Comparison of ENCODE assay signal across 8 mouse cellular contexts in the genomic region with DNA sequence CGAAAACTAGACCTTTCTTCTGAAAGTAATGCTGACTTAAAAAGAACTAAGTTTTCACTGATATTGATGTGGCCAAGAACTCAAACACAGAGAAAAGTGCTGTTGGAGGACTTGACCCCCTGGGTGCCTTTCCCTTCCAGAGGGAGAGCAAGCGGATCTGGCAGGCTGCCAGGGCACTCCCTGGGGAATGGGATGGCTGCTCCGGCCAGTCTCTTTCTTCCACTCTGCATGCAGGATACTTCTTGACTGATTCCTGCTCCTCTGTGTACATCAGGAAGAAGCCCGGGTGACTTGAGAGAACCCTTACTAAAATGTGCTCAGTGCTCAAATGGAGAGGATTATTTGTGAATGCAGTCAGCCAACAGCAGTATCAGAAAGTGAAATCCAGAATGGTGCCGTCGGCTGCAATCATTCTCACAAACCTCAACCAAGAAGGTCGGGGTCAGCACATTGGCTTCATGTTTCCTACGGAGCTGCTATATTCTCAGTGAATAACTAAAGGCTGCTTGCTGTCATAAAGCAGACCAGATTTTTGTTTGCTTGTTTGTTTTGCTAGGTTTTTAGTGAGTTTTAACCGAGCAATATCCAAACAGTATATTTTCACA.
DNase-seq lines count a peak whose midpoint lies in the region; ATAC-seq lines count a peak whose summit lies in the region.

No protein-coding gene starts in this region.

- H3K27me3 ChIP-seq in heart, embryonic 12.5 days (replicated peaks): no peaks in the 10 kb centered on the region
- H3K27me3 ChIP-seq in neural tube, embryonic 14.5 days (ENCODE audit: control insufficient read depth, insufficient read depth, low read length): no peaks in the 10 kb centered on the region
- H3K27me3 ChIP-seq in forebrain, embryonic 15.5 days: no peaks in the 10 kb centered on the region

- H3K4me2 ChIP-seq in heart, embryonic 12.5 days: peak overlapping the region; percentile 53
- no peak overlapping the region; the same call in 1 of the 2 replicates for H3K4me2 ChIP-seq in neural tube, embryonic 14.5 days (ENCODE audit: low read depth, low read length)
- no peak overlapping the region for H3K4me2 ChIP-seq in forebrain, embryonic 15.5 days (replicated peaks)

- peaks cover 22% of the 10 kb centered on the region for H3K36me3 ChIP-seq in heart, embryonic 12.5 days
- H3K36me3 ChIP-seq in neural tube, embryonic 14.5 days (ENCODE audit: control insufficient read depth, insufficient read depth, low read length): no peaks in the 10 kb centered on the region
- no peaks in the 10 kb centered on the region for H3K36me3 ChIP-seq in forebrain, embryonic 15.5 days

- H3K9me3 ChIP-seq in heart, embryonic 12.5 days (replicated peaks): no peaks in the 10 kb centered on the region
- no peaks in the 10 kb centered on the region for H3K9me3 ChIP-seq in neural tube, embryonic 14.5 days (ENCODE audit: control insufficient read depth, low read length)
- no peaks in the 10 kb centered on the region for H3K9me3 ChIP-seq in forebrain, embryonic 15.5 days

- peak; percentile 75 for DNase-seq in left cerebral cortex, postnatal 4 days
- no peak for DNase-seq in left cerebral cortex, postnatal 25 days (ENCODE audit: low spot score in 2 of 2)
- DNase-seq in cerebellum, postnatal 10 days: peak; percentile 73 to 78
- peak; percentile 90 to 92 for DNase-seq in kidney, postnatal 4 days
- DNase-seq in right cerebral cortex, adult 18-20 months: no peak

- H3K4me3 ChIP-seq in heart, embryonic 12.5 days: no peak overlapping the region
- no peak overlapping the region for H3K4me3 ChIP-seq in neural tube, embryonic 14.5 days (ENCODE audit: low read depth, low read length)
- H3K4me3 ChIP-seq in forebrain, embryonic 15.5 days: no peak overlapping the region

- H3K9ac ChIP-seq in heart, embryonic 12.5 days: peak overlapping the region; percentile 41; the same call in 1 of the 2 replicates
- no peak overlapping the region for H3K9ac ChIP-seq in neural tube, embryonic 14.5 days (replicated peaks; ENCODE audit: low read depth, low read length)
- no peak overlapping the region for H3K9ac ChIP-seq in forebrain, embryonic 15.5 days (replicated peaks)

- peak overlapping the region; percentile 73 for H3K27ac ChIP-seq in heart, embryonic 12.5 days (ENCODE audit: poor library complexity, severe bottlenecking)
- peak overlapping the region; percentile 22; the same call in 1 of the 2 replicates for H3K27ac ChIP-seq in neural tube, embryonic 14.5 days (ENCODE audit: low read depth, low read length)
- H3K27ac ChIP-seq in forebrain, embryonic 15.5 days (replicated peaks): no peak overlapping the region

- no peak for ATAC-seq in heart, embryonic 12.5 days (ENCODE audit: insufficient number of reproducible peaks, low FRiP score)
- no peak for ATAC-seq in neural tube, embryonic 14.5 days (ENCODE audit: low read depth)
- ATAC-seq in forebrain, embryonic 15.5 days (replicated peaks): no peak

- whole genome bisulfite sequencing in heart, embryonic 12.5 days: 22% methylated on average over 9 of the region's 9 CpGs
- whole genome bisulfite sequencing in neural tube, embryonic 14.5 days: 41% methylated on average over 9 of the region's 9 CpGs
- WGBS in forebrain, embryonic 15.5 days: 51% methylated on average over 9 of the region's 9 CpGs

- H3K4me1 ChIP-seq in heart, embryonic 12.5 days (replicated peaks): peaks cover 69% of the 10 kb centered on the region
- H3K4me1 ChIP-seq in neural tube, embryonic 14.5 days (ENCODE audit: control insufficient read depth, insufficient read depth, low read length): no peaks in the 10 kb centered on the region
- H3K4me1 ChIP-seq in forebrain, embryonic 15.5 days: no peaks in the 10 kb centered on the region

- intact Hi-C loops in left cerebral cortex, postnatal 4 days (cut with DNase I): no loop called here
- intact Hi-C loops in left cerebral cortex, postnatal 25 days (cut with DNase I): no loop called here

Comparison
In these comparisons a context has a peak if more than half of its experiments do, and no peak if none do; other contexts are left out.
1. DNase-seq: peak in left cerebral cortex, postnatal 4 days (single experiment), cerebellum, postnatal 10 days (2 of 2) and kidney, postnatal 4 days (2 of 2); none in left cerebral cortex, postnatal 25 days (0 of 2) and right cerebral cortex, adult 18-20 months (single experiment).